Mouse (Mus musculus) liver, embryonic 14.5 days (tissue): ENCODE measurements at regions not wholly inside any gene's neighbourhood (a gene's known extent, or its start where the extent isn't known, plus 50 kb on each side); places are given as distances from the start of the nearest gene placed in this dataset.

Experiments
- CTCF ChIP-seq: IDR thresholded peaks from 2 replicates; pipeline ENCODE4 v1.5.1; 2016; ENCODE audit warnings: antibody characterized with exemption, low read depth, control low read depth
- EP300 ChIP-seq: IDR thresholded peaks from 2 replicates; pipeline ENCODE4 v1.6.1; 2016; ENCODE audit warnings: antibody characterized with exemption, low read depth

DNA sequence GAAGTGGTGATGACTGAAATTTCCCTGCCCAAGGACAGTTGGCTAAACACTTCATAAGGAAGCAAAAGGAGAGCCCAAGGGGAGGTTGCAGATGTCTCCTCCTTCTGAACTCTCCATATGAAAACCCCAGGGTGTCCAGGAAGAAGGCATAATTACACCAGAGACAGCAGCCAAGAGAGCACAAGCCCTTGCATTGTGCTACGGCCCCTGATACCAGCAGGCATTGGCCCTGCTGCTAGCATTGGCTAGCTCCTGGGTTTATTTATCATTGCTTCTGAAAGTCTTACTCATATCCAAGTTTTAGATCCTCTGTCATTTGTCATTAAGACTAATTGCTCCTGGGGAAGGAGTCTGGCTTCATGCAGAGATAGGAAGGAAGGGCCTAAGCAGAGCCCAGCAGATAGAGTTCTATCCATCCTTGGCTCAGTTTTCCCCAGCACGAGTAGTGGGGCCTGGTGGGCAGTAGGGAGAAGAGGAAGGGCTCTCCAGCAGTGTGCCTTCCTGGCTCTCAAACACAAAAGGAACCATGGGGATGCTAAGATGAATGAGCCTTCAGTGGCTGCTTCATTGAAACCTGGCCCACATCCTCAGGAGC lies 98.5 kb upstream of the Tmc3 start:
- TF ChIP-seq CTCF (no peak), EP300 (no peak)
